Mouse (Mus musculus) thymus, postnatal 10 days (tissue): ENCODE measurements around the gene Plekhg1.

ENCODE experiments used
- DNase-seq, 2 experiments: peaks; one replicate each; pipeline ENCODE4 v3.0.0; 2021; ENCODE audit warnings: low spot score in 2 of 2

Plekhg1 gene

GRCm38 (mm10) chr10:3956471-3956870 lies 216.3 kb downstream of the Plekhg1 start:
- no peak for DNase-seq

- no peak for DNase-seq
Measured at GRCm38 (mm10) chr10:3958591-3958990, 218.4 kb downstream of the Plekhg1 start.

GRCm38 (mm10) chr10:3969026-3969425 lies 228.9 kb downstream of the Plekhg1 start:
- no peak for DNase-seq

- DNase-seq: no peak
Measured at GRCm38 (mm10) chr10:3972237-3972636, 232.1 kb downstream of the Plekhg1 start.

- DNase-seq: peak; percentile 83 to 88
Measured at GRCm38 (mm10) chr10:3972981-3973588, 232.9 kb downstream of the Plekhg1 start, which contains the start of gene Mthfd1l. Gene Mthfd1l, plus strand, starts transcription at chr10:3973118.

GRCm38 (mm10) chr10:3973589-3974070 lies 233.5 kb downstream of the Plekhg1 start:
- peak; percentile 74 to 76 for DNase-seq

GRCm38 (mm10) chr10:3974380-3974779 lies 234.2 kb downstream of the Plekhg1 start:
- DNase-seq: no peak

GRCm38 (mm10) chr10:3975898-3976622 lies 235.9 kb downstream of the Plekhg1 start:
- no peak for DNase-seq

- no peak for DNase-seq
Measured at GRCm38 (mm10) chr10:3976623-3977010, 236.5 kb downstream of the Plekhg1 start.

- no peak for DNase-seq
Measured at GRCm38 (mm10) chr10:3978326-3978725, 238.2 kb downstream of the Plekhg1 start.

GRCm38 (mm10) chr10:3978792-3979488 lies 238.8 kb downstream of the Plekhg1 start:
- no peak for DNase-seq

GRCm38 (mm10) chr10:3980231-3980630 lies 240.1 kb downstream of the Plekhg1 start:
- DNase-seq: no peak

GRCm38 (mm10) chr10:3990295-3990883 lies 250.2 kb downstream of the Plekhg1 start:
- DNase-seq: no peak

- DNase-seq: no peak
Measured at GRCm38 (mm10) chr10:3993365-3994102, 253.4 kb downstream of the Plekhg1 start.

- peak in 1 of 2 experiments; percentile 28 for DNase-seq
Measured at GRCm38 (mm10) chr10:3995277-3995676, 255.1 kb downstream of the Plekhg1 start.

GRCm38 (mm10) chr10:3996170-3996876 lies 256.2 kb downstream of the Plekhg1 start:
- DNase-seq: peak; percentile 24 to 64

GRCm38 (mm10) chr10:3997851-3998426 lies 257.8 kb downstream of the Plekhg1 start:
- DNase-seq: no peak

GRCm38 (mm10) chr10:4002711-4003110 lies 262.5 kb downstream of the Plekhg1 start:
- no peak for DNase-seq

- DNase-seq: no peak
Measured at GRCm38 (mm10) chr10:4005191-4005590, 265.0 kb downstream of the Plekhg1 start.

GRCm38 (mm10) chr10:4006296-4007015 lies 266.3 kb downstream of the Plekhg1 start:
- no peak for DNase-seq
